Mouse (Mus musculus): Measurements from ENCODE around the gene Sqor. TPM values are rescaled to one million over a fixed set of nuclear protein-coding genes. Genes with fewer than 3 reads are reported as not detected.

The Sqor gene
- total and polyA plus RNA-seq, 3 experiments: 0.85 TPM; not detected in 2

GRCm38 (mm10) chr2:122804392-122804791 is 39.4 kb downstream of the Sqor start:
- dilution Hi-C loops (cut with MboI; ENCODE audit: extremely low pct_ligation_motif_present, extremely low pct_unique_long_range_greater_than_20kb, low sequenced_read_pairs): no loop called here

GRCm38 (mm10) chr2:122806040-122806439 is 41.0 kb downstream of the Sqor start:
- in situ Hi-C loops (cut with MboI; ENCODE audit: low pct_ligation_motif_present, low pct_unique_long_range_greater_than_20kb, low sequenced_read_pairs): no loop called here
- H3K4me2 ChIP-seq (ENCODE audit: insufficient read depth, low read depth, poor library complexity, severe bottlenecking): no peak overlapping the region
- no peak overlapping the region for H3K27ac ChIP-seq (ENCODE audit: insufficient read depth, low read depth)
- dilution Hi-C loops (cut with MboI; ENCODE audit: extremely low pct_ligation_motif_present, extremely low pct_unique_long_range_greater_than_20kb, low sequenced_read_pairs): no loop called here
- H3K4me3 ChIP-seq (replicated peaks in 1 of 3; ENCODE audit: low read depth in 2 of 3, low read length in 2 of 3, poor library complexity in 1 of 3): no peak overlapping the region
- no peaks in the 10 kb centered on the region for H3K9me3 ChIP-seq (replicated peaks; ENCODE audit: low read length)
- no peaks in the 10 kb centered on the region for H3K4me1 ChIP-seq (ENCODE audit: control insufficient read depth in 1 of 2, insufficient read depth in 2 of 2)
- DNase-seq (ENCODE audit: extremely low read depth): no peak
- H3K9ac ChIP-seq (ENCODE audit: insufficient read depth, low read depth): no peak overlapping the region
- no peaks in the 10 kb centered on the region for H3K36me3 ChIP-seq (replicated peaks in 1 of 2; ENCODE audit: control insufficient read depth in 1 of 2, insufficient read depth in 1 of 2, low read length in 1 of 2)
- no peaks in the 10 kb centered on the region for H3K79me2 ChIP-seq (replicated peaks; ENCODE audit: control insufficient read depth, extremely low read depth, insufficient read depth, poor library complexity, severe bottlenecking)
- no peaks in the 10 kb centered on the region for H3K27me3 ChIP-seq (replicated peaks)
- TF ChIP-seq UBTF (IDR thresholded peaks at IDR 0.05; ENCODE audit: low read depth, low read length) (no peak), EP300 (IDR thresholded peaks at IDR 0.05; ENCODE audit: low read length) (no peak), USF2 (conservative IDR thresholded peaks at IDR 0.05; ENCODE audit: low read depth, low read length) (no peak), ZKSCAN1 (IDR thresholded peaks at IDR 0.05; ENCODE audit: borderline replicate concordance, low read depth, low read length) (no peak), GABPA (IDR thresholded peaks at IDR 0.05; ENCODE audit: insufficient replicate concordance, low read depth, low read length) (no peak), ELF1 (IDR thresholded peaks at IDR 0.05; ENCODE audit: low read depth, low read length) (no peak), TBP (conservative IDR thresholded peaks at IDR 0.05; ENCODE audit: low read depth, low read length) (no peak), POLR2A (IDR thresholded peaks at IDR 0.05; ENCODE audit: low read depth, low read length) (no peak), PAX5 (IDR thresholded peaks at IDR 0.05; ENCODE audit: low read length) (no peak), SMC3 (IDR thresholded peaks at IDR 0.05; ENCODE audit: low read depth, low read length) (no peak), BHLHE40 (IDR thresholded peaks at IDR 0.05; ENCODE audit: low read depth, low read length) (no peak), MAX (IDR thresholded peaks at IDR 0.05; ENCODE audit: low read length) (no peak), USF1 (IDR thresholded peaks at IDR 0.05; ENCODE audit: low read depth, low read length) (no peak), RAD21 (IDR thresholded peaks at IDR 0.05; ENCODE audit: low read depth, low read length) (no peak), JUN (IDR thresholded peaks at IDR 0.05; ENCODE audit: insufficient read depth, low read depth, low read length) (no peak), MAFK (IDR thresholded peaks at IDR 0.05; ENCODE audit: insufficient replicate concordance, low read length) (no peak), KAT2A (IDR thresholded peaks at IDR 0.05; ENCODE audit: insufficient replicate concordance, low read length) (no peak), ZC3H11A (IDR thresholded peaks at IDR 0.05; ENCODE audit: low read depth, low read length) (no peak), NRF1 (IDR thresholded peaks at IDR 0.05; ENCODE audit: low read depth, low read length) (no peak), IRF4 (IDR thresholded peaks at IDR 0.05; ENCODE audit: low read depth, low read length) (no peak)

More at GRCm38 (mm10) chr2:122804392-122804791, 39.4 kb downstream of the Sqor start:
- Histone ChIP-seq H3K4me2 (ENCODE audit: insufficient read depth, low read depth, poor library complexity, severe bottlenecking) (no peak overlapping the region), H3K27me3 (replicated peaks) (no peaks in the 10 kb centered on the region), H3K9me3 (replicated peaks; ENCODE audit: low read length) (no peaks in the 10 kb centered on the region), H3K4me1 (ENCODE audit: control insufficient read depth in 1 of 2, insufficient read depth in 2 of 2) (no peaks in the 10 kb centered on the region), H3K36me3 (replicated peaks in 1 of 2; ENCODE audit: control insufficient read depth in 1 of 2, insufficient read depth in 1 of 2, low read length in 1 of 2) (no peaks in the 10 kb centered on the region), H3K9ac (ENCODE audit: insufficient read depth, low read depth) (no peak overlapping the region), H3K79me2 (replicated peaks; ENCODE audit: control insufficient read depth, extremely low read depth, insufficient read depth, poor library complexity, severe bottlenecking) (no peaks in the 10 kb centered on the region), H3K4me3 (replicated peaks in 1 of 3; ENCODE audit: low read depth in 2 of 3, low read length in 2 of 3, poor library complexity in 1 of 3) (no peak overlapping the region), H3K27ac (ENCODE audit: insufficient read depth, low read depth) (no peak overlapping the region)
- TF ChIP-seq PAX5 (IDR thresholded peaks at IDR 0.05; ENCODE audit: low read length) (no peak), EP300 (IDR thresholded peaks at IDR 0.05; ENCODE audit: low read length) (no peak), MYC (IDR thresholded peaks at IDR 0.05; ENCODE audit: low read depth, low read length) (no peak), MAZ (IDR thresholded peaks at IDR 0.05; ENCODE audit: low read depth, low read length) (no peak), ELF1 (IDR thresholded peaks at IDR 0.05; ENCODE audit: low read depth, low read length) (no peak), USF1 (IDR thresholded peaks at IDR 0.05; ENCODE audit: low read depth, low read length) (no peak), TBP (conservative IDR thresholded peaks at IDR 0.05; ENCODE audit: low read depth, low read length) (no peak)
- in situ Hi-C loops (cut with MboI; ENCODE audit: low pct_ligation_motif_present, low pct_unique_long_range_greater_than_20kb, low sequenced_read_pairs): no loop called here
- DNase-seq (ENCODE audit: extremely low read depth): no peak
